Mouse (Mus musculus) forebrain, embryonic 11.5 days (tissue): ENCODE data around the gene Nr1h4. TPM values are rescaled to one million over a fixed set of nuclear protein-coding genes. Genes with fewer than 3 reads are reported as not detected.

Experiments
- ATAC-seq: fragments of 200-750 bp; cut with Nextera tagmentation; replicated peaks from 2 replicates; pipeline ENCODE4 v1.8.0; 2017; ENCODE audit warnings: moderate TSS enrichment; ENCODE audit not compliant: low FRiP score
- DNase-seq: peaks from one replicate; pipeline ENCODE4 v3.0.0-alpha.2; 2017; ENCODE audit warnings: low spot score
- H3K27ac ChIP-seq: fragments of 300-500 bp; sonication (generic); 2 replicates; pipeline ENCODE4 v1.5.1; 2014; ENCODE audit warnings: low read depth, low read length
- H3K27me3 ChIP-seq: fragments of 300-500 bp; sonication (generic); 2 replicates; pipeline ENCODE4 v1.6.1; 2014; ENCODE audit warnings: mild to moderate bottlenecking, low read length, mixed read lengths; ENCODE audit not compliant: control insufficient read depth, insufficient read depth
- H3K36me3 ChIP-seq: fragments of 300-500 bp; sonication (generic); 2 replicates; pipeline ENCODE4 v1.6.1; 2014; ENCODE audit warnings: mild to moderate bottlenecking, low read length, moderate library complexity, mixed read lengths; ENCODE audit not compliant: control insufficient read depth, insufficient read depth
- H3K4me1 ChIP-seq: fragments of 300-500 bp; sonication (generic); replicated peaks from 2 replicates; pipeline ENCODE4 v1.6.1; 2014; ENCODE audit warnings: low read length, mixed read lengths; ENCODE audit not compliant: control insufficient read depth, insufficient read depth
- H3K4me2 ChIP-seq: fragments of 300-500 bp; sonication (generic); 2 replicates; pipeline ENCODE4 v1.6.1; 2014; ENCODE audit warnings: low read depth, mild to moderate bottlenecking, low read length, moderate library complexity, mixed read lengths; ENCODE audit not compliant: severe bottlenecking
- H3K4me3 ChIP-seq: fragments of 300-500 bp; sonication (generic); 2 replicates; pipeline ENCODE4 v1.5.1; 2014; ENCODE audit warnings: low read depth, low read length
- H3K9ac ChIP-seq: fragments of 300-500 bp; sonication (generic); 2 replicates; pipeline ENCODE4 v1.6.1; 2014; ENCODE audit warnings: low read length
- H3K9me3 ChIP-seq: fragments of 300-500 bp; sonication (generic); 2 replicates; pipeline ENCODE4 v1.6.1; 2016; ENCODE audit warnings: low read length, mixed read lengths; ENCODE audit not compliant: control insufficient read depth
- WGBS: fragments of 180-500 bp; shearing (Covaris S2); extraction: QIAGEN DNeasy Blood & Tissue Kit; methylation state at CpG from one replicate; pipeline ENCODE4 v1.1.7; 2014; 5-methylcytosine and 5-hydroxymethylcytosine counted together
- polyA plus RNA-seq: library from polyadenylated mRNA; unstranded; fragments of >200 nt; fragmentation: Nextera tagmentation; extraction: Ambion mirVana; gene quantifications from 2 replicates; pipeline ENCODE4 v1.2.1, GENCODE M21; 2014

Nr1h4 gene
- polyA plus RNA-seq, 1 experiment from 2014 or later, result not detected

GRCm38 (mm10) chr10:89518365-89518764 is 15.0 kb downstream of the Nr1h4 start:
- H3K36me3 ChIP-seq, result no peaks in the 10 kb centered on the region
- no peak overlapping the region for H3K4me2 ChIP-seq
- DNase-seq, result no peak
- 95% methylated on average over 2 of the region's 2 CpGs for WGBS
- no peak overlapping the region for H3K27ac ChIP-seq
- H3K9me3 ChIP-seq, result no peaks in the 10 kb centered on the region
- no peaks in the 10 kb centered on the region for H3K4me1 ChIP-seq
- H3K4me3 ChIP-seq, result no peak overlapping the region
- H3K9ac ChIP-seq, result no peak overlapping the region
- no peaks in the 10 kb centered on the region for H3K27me3 ChIP-seq
- no peak for ATAC-seq

- H3K9me3 ChIP-seq, result no peaks in the 10 kb centered on the region
- no peak overlapping the region for H3K4me2 ChIP-seq
- 75% methylated on average over 2 of the region's 2 CpGs for WGBS
- no peak overlapping the region for H3K4me3 ChIP-seq
- no peak overlapping the region for H3K27ac ChIP-seq
- no peaks in the 10 kb centered on the region for H3K27me3 ChIP-seq
- H3K36me3 ChIP-seq, result no peaks in the 10 kb centered on the region
- H3K9ac ChIP-seq, result no peak overlapping the region
- ATAC-seq (no peak), DNase-seq (no peak)
- no peaks in the 10 kb centered on the region for H3K4me1 ChIP-seq
These were observed 17.6 kb downstream of the Nr1h4 start for GRCm38 (mm10) chr10:89515813-89516212.

- no peaks in the 10 kb centered on the region for H3K36me3 ChIP-seq
- ATAC-seq (no peak), DNase-seq (no peak)
- H3K4me1 ChIP-seq, result no peaks in the 10 kb centered on the region
- no peaks in the 10 kb centered on the region for H3K9me3 ChIP-seq
- H3K27me3 ChIP-seq, result no peaks in the 10 kb centered on the region
- WGBS, result 80% methylated on average over 6 of the region's 6 CpGs
- no peak overlapping the region for H3K27ac ChIP-seq
- no peak overlapping the region for H3K4me3 ChIP-seq
- no peak overlapping the region for H3K9ac ChIP-seq
- no peak overlapping the region for H3K4me2 ChIP-seq
These were observed 20.8 kb downstream of the Nr1h4 start for GRCm38 (mm10) chr10:89512562-89512961.

GRCm38 (mm10) chr10:89510547-89510946 is 22.8 kb downstream of the Nr1h4 start:
- ATAC-seq, result no peak
- WGBS, result 85% methylated on average over 2 of the region's 2 CpGs
- no peak for DNase-seq
- H3K9ac ChIP-seq, result no peak overlapping the region
- no peaks in the 10 kb centered on the region for H3K9me3 ChIP-seq
- H3K36me3 ChIP-seq, result no peaks in the 10 kb centered on the region
- no peaks in the 10 kb centered on the region for H3K4me1 ChIP-seq
- no peak overlapping the region for H3K27ac ChIP-seq
- H3K27me3 ChIP-seq, result no peaks in the 10 kb centered on the region
- H3K4me2 ChIP-seq, result no peak overlapping the region
- no peak overlapping the region for H3K4me3 ChIP-seq

GRCm38 (mm10) chr10:89508567-89508966 is 24.8 kb downstream of the Nr1h4 start:
- ATAC-seq (no peak), DNase-seq (no peak)
- Histone ChIP-seq H3K4me3 (no peak overlapping the region), H3K27ac (no peak overlapping the region), H3K36me3 (no peaks in the 10 kb centered on the region), H3K4me1 (no peaks in the 10 kb centered on the region), H3K9me3 (no peaks in the 10 kb centered on the region), H3K4me2 (no peak overlapping the region), H3K9ac (no peak overlapping the region), H3K27me3 (no peaks in the 10 kb centered on the region)
- WGBS, result 85% methylated on average over 2 of the region's 2 CpGs

- DNase-seq (no peak), ATAC-seq (no peak)
- Histone ChIP-seq H3K4me3 (no peak overlapping the region), H3K27ac (no peak overlapping the region), H3K4me1 (no peaks in the 10 kb centered on the region), H3K4me2 (no peak overlapping the region), H3K36me3 (no peaks in the 10 kb centered on the region), H3K9ac (no peak overlapping the region), H3K9me3 (no peaks in the 10 kb centered on the region), H3K27me3 (no peaks in the 10 kb centered on the region)
- 94% methylated on average over 9 of the region's 9 CpGs for WGBS
These were observed 26.9 kb downstream of the Nr1h4 start for GRCm38 (mm10) chr10:89506479-89506878.

- H3K36me3 ChIP-seq, result no peaks in the 10 kb centered on the region
- no peaks in the 10 kb centered on the region for H3K4me1 ChIP-seq
- no peak overlapping the region for H3K4me2 ChIP-seq
- H3K9ac ChIP-seq, result no peak overlapping the region
- no peaks in the 10 kb centered on the region for H3K9me3 ChIP-seq
- DNase-seq (no peak), ATAC-seq (no peak)
- no peak overlapping the region for H3K27ac ChIP-seq
- no peak overlapping the region for H3K4me3 ChIP-seq
- WGBS, result 92% methylated on average over 5 of the region's 5 CpGs
- no peaks in the 10 kb centered on the region for H3K27me3 ChIP-seq
These were observed 27.8 kb downstream of the Nr1h4 start for GRCm38 (mm10) chr10:89505592-89505955.

- Histone ChIP-seq H3K4me2 (no peak overlapping the region), H3K9me3 (no peaks in the 10 kb centered on the region), H3K4me3 (no peak overlapping the region), H3K9ac (no peak overlapping the region), H3K27me3 (no peaks in the 10 kb centered on the region), H3K4me1 (no peaks in the 10 kb centered on the region), H3K36me3 (no peaks in the 10 kb centered on the region), H3K27ac (no peak overlapping the region)
- ATAC-seq (no peak), DNase-seq (no peak)
- WGBS, result 89% methylated on average over 10 of the region's 10 CpGs
These were observed 28.3 kb downstream of the Nr1h4 start for GRCm38 (mm10) chr10:89504952-89505591.

GRCm38 (mm10) chr10:89502986-89503560 is 30.3 kb downstream of the Nr1h4 start:
- H3K36me3 ChIP-seq, result no peaks in the 10 kb centered on the region
- WGBS, result 75% methylated on average over 5 of the region's 5 CpGs
- H3K4me3 ChIP-seq, result no peak overlapping the region

More at GRCm38 (mm10) chr10:89502986-89503560, 30.3 kb downstream of the Nr1h4 start:
- no peaks in the 10 kb centered on the region for H3K4me1 ChIP-seq
- no peak overlapping the region for H3K4me2 ChIP-seq
- ATAC-seq, result no peak
- no peaks in the 10 kb centered on the region for H3K27me3 ChIP-seq
- H3K27ac ChIP-seq, result no peak overlapping the region
- no peaks in the 10 kb centered on the region for H3K9me3 ChIP-seq
- H3K9ac ChIP-seq, result no peak overlapping the region
- DNase-seq, result no peak
